ENCODE assay signal across 8 mouse cellular contexts in genomic region chr8:84039050-84039449, GRCm38 (mm10). TPM values are rescaled to one million over a fixed set of nuclear protein-coding genes. Genes with fewer than 3 reads are reported as not detected.
DNase-seq lines count a peak whose midpoint lies in the region; ATAC-seq and TF ChIP-seq lines count a peak whose summit lies in the region.

No protein-coding gene starts in this region.

- H3K27me3 ChIP-seq in kidney, embryonic 15.5 days = peaks cover 37% of the 10 kb centered on the region
- peaks cover 32% of the 10 kb centered on the region for H3K27me3 ChIP-seq in forebrain, embryonic 14.5 days (replicated peaks; ENCODE audit: control insufficient read depth, insufficient read depth, low read length)
- peaks cover 26% of the 10 kb centered on the region for H3K27me3 ChIP-seq in intestine, embryonic 15.5 days (replicated peaks)
- peaks cover 4% of the 10 kb centered on the region for H3K27me3 ChIP-seq in liver, adult 2 months (ENCODE audit: control insufficient read depth, insufficient read depth, low read length)
- peaks cover 16% of the 10 kb centered on the region for H3K27me3 ChIP-seq in neural tube, embryonic 14.5 days (ENCODE audit: control insufficient read depth, insufficient read depth, low read length)

- H3K9ac ChIP-seq in kidney, embryonic 15.5 days = no peak overlapping the region
- no peak overlapping the region for H3K9ac ChIP-seq in forebrain, embryonic 14.5 days (ENCODE audit: low read length)
- no peak overlapping the region for H3K9ac ChIP-seq in intestine, embryonic 15.5 days
- H3K9ac ChIP-seq in liver, adult 2 months (ENCODE audit: low read depth, low read length) = no peak overlapping the region
- no peak overlapping the region for H3K9ac ChIP-seq in neural tube, embryonic 14.5 days (replicated peaks; ENCODE audit: low read depth, low read length)

- no peak overlapping the region for H3K27ac ChIP-seq in kidney, embryonic 15.5 days
- no peak overlapping the region for H3K27ac ChIP-seq in forebrain, embryonic 14.5 days (ENCODE audit: low read depth, low read length)
- no peak overlapping the region for H3K27ac ChIP-seq in intestine, embryonic 15.5 days
- H3K27ac ChIP-seq in liver, adult 2 months (replicated peaks; ENCODE audit: insufficient read depth, low read depth, low read length) = no peak overlapping the region
- no peak overlapping the region for H3K27ac ChIP-seq in neural tube, embryonic 14.5 days (ENCODE audit: low read depth, low read length)

- ATAC-seq in kidney, embryonic 15.5 days (replicated peaks; ENCODE audit: low FRiP score) = no peak
- ATAC-seq in forebrain, embryonic 14.5 days = no peak
- ATAC-seq in intestine, embryonic 15.5 days = peak; percentile 37; the same call in 1 of the 2 replicates
- ATAC-seq in neural tube, embryonic 14.5 days (ENCODE audit: low read depth) = peak; percentile 33; the same call in 1 of the 2 replicates

- no peak for TF ChIP-seq POLR2A in liver, adult 2 months (IDR thresholded peaks at IDR 0.05; ENCODE audit: extremely low read depth, insufficient read depth, low read length)

- peak; percentile 73 for TF ChIP-seq CTCF in liver, adult 2 months (IDR thresholded peaks at IDR 0.05; ENCODE audit: low read depth, low read length)

- no peaks in the 10 kb centered on the region for H3K79me2 ChIP-seq in liver, adult 2 months (ENCODE audit: control insufficient read depth, insufficient read depth, low read length)

- DNase-seq in kidney, adult 18-20 months = peak; percentile 78
- DNase-seq in c-Kit-positive CD71-positive TER-119-negative erythroid progenitor cells, embryonic 14.5 days (ENCODE audit: low read depth) = peak; percentile 59
- peak; percentile 86 for DNase-seq in forebrain, embryonic 14.5 days (ENCODE audit: low spot score)
- peak; percentile 37 for DNase-seq in liver, adult 2 months (ENCODE audit: extremely low read depth, low read depth, low spot score)
- peak; percentile 84 for DNase-seq in testis, postnatal 10 days (ENCODE audit: low spot score)

- no peaks in the 10 kb centered on the region for H3K36me3 ChIP-seq in kidney, embryonic 15.5 days
- no peaks in the 10 kb centered on the region for H3K36me3 ChIP-seq in forebrain, embryonic 14.5 days (ENCODE audit: control insufficient read depth, insufficient read depth, low read length)
- H3K36me3 ChIP-seq in intestine, embryonic 15.5 days = no peaks in the 10 kb centered on the region
- H3K36me3 ChIP-seq in liver, adult 2 months (ENCODE audit: control insufficient read depth, insufficient read depth, low read length) = no peaks in the 10 kb centered on the region
- no peaks in the 10 kb centered on the region for H3K36me3 ChIP-seq in neural tube, embryonic 14.5 days (ENCODE audit: control insufficient read depth, insufficient read depth, low read length)

- no peaks in the 10 kb centered on the region for H3K9me3 ChIP-seq in kidney, embryonic 15.5 days (replicated peaks)
- no peaks in the 10 kb centered on the region for H3K9me3 ChIP-seq in forebrain, embryonic 14.5 days (replicated peaks; ENCODE audit: control insufficient read depth, low read length)
- no peaks in the 10 kb centered on the region for H3K9me3 ChIP-seq in intestine, embryonic 15.5 days
- no peaks in the 10 kb centered on the region for H3K9me3 ChIP-seq in neural tube, embryonic 14.5 days (ENCODE audit: control insufficient read depth, low read length)

- no peak overlapping the region for H3K4me2 ChIP-seq in kidney, embryonic 15.5 days
- H3K4me2 ChIP-seq in forebrain, embryonic 14.5 days (ENCODE audit: low read length) = no peak overlapping the region
- no peak overlapping the region for H3K4me2 ChIP-seq in intestine, embryonic 15.5 days (replicated peaks)
- no peak overlapping the region for H3K4me2 ChIP-seq in neural tube, embryonic 14.5 days (ENCODE audit: low read depth, low read length)

- 3% methylated on average over 5 of the region's 5 CpGs for WGBS in kidney, embryonic 15.5 days
- 4% methylated on average over 5 of the region's 5 CpGs for WGBS in forebrain, embryonic 14.5 days
- 6% methylated on average over 5 of the region's 5 CpGs for WGBS in intestine, embryonic 15.5 days
- WGBS in liver, adult 2 months = 8% methylated on average over 5 of the region's 5 CpGs
- 11% methylated on average over 5 of the region's 5 CpGs for WGBS in neural tube, embryonic 14.5 days

- H3K4me1 ChIP-seq in kidney, embryonic 15.5 days = peaks cover 27% of the 10 kb centered on the region
- peaks cover 5% of the 10 kb centered on the region; the same call in 1 of the 2 replicates for H3K4me1 ChIP-seq in forebrain, embryonic 14.5 days (ENCODE audit: control insufficient read depth, insufficient read depth, low read length)
- H3K4me1 ChIP-seq in intestine, embryonic 15.5 days (replicated peaks) = peaks cover 5% of the 10 kb centered on the region; the same call in 1 of the 2 replicates
- H3K4me1 ChIP-seq in liver, adult 2 months (ENCODE audit: control insufficient read depth, insufficient read depth, low read length) = no peaks in the 10 kb centered on the region
- no peaks in the 10 kb centered on the region for H3K4me1 ChIP-seq in neural tube, embryonic 14.5 days (ENCODE audit: control insufficient read depth, insufficient read depth, low read length)

- H3K4me3 ChIP-seq in kidney, embryonic 15.5 days (replicated peaks) = no peak overlapping the region
- no peak overlapping the region for H3K4me3 ChIP-seq in forebrain, embryonic 14.5 days (ENCODE audit: low read depth, low read length)
- no peak overlapping the region for H3K4me3 ChIP-seq in intestine, embryonic 15.5 days (replicated peaks)
- no peak overlapping the region for H3K4me3 ChIP-seq in liver, adult 2 months (ENCODE audit: insufficient read depth, low read depth, low read length)
- no peak overlapping the region for H3K4me3 ChIP-seq in neural tube, embryonic 14.5 days (ENCODE audit: low read depth, low read length)

RNA-seq across cellular contexts. Expression of gene Il27ra, which starts 3.3 kb away (rescaled TPM):
- polyA plus RNA-seq in kidney, embryonic 15.5 days (2015; fragmentation: Nextera tagmentation; extraction: Ambion mirVana) = 2.3 and 3.2 TPM in 2 replicates
- polyA plus RNA-seq in forebrain, embryonic 14.5 days (2014; fragmentation: Nextera tagmentation; extraction: Ambion mirVana) = 0.19 and 0.70 TPM in 2 replicates
- polyA plus RNA-seq in intestine, embryonic 15.5 days (2015; fragmentation: Nextera tagmentation; extraction: Ambion mirVana) = 1.3 and 1.5 TPM in 2 replicates
- 1.4 and 1.5 TPM in 2 replicates for total RNA-seq in liver, adult 2 months (2014; rRNA removed)
- 1.4 and 2.1 TPM in 2 replicates for polyA plus RNA-seq in liver, adult 2 months (2012; rRNA removed)
- 0.43 and 0.45 TPM in 2 replicates for polyA plus RNA-seq in neural tube, embryonic 14.5 days (2014; fragmentation: Nextera tagmentation; extraction: Ambion mirVana)

RNA-seq across cellular contexts. Expression of gene Rln3, which starts 5.8 kb away (rescaled TPM):
- polyA plus RNA-seq in kidney, embryonic 15.5 days (2015; fragmentation: Nextera tagmentation; extraction: Ambion mirVana) = not detected in 2 replicates
- not detected in 2 replicates for polyA plus RNA-seq in forebrain, embryonic 14.5 days (2014; fragmentation: Nextera tagmentation; extraction: Ambion mirVana)
- 0.28 and 0.31 TPM in 2 replicates for polyA plus RNA-seq in intestine, embryonic 15.5 days (2015; fragmentation: Nextera tagmentation; extraction: Ambion mirVana)
- total RNA-seq in liver, adult 2 months (2014; rRNA removed) = not detected in 2 replicates
- not detected in 2 replicates for polyA plus RNA-seq in liver, adult 2 months (2012; rRNA removed)
- polyA plus RNA-seq in neural tube, embryonic 14.5 days (2014; fragmentation: Nextera tagmentation; extraction: Ambion mirVana) = 0.82 and 0.91 TPM in 2 replicates

RNA-seq across cellular contexts. Expression of gene Palm3, which starts 17.8 kb away (rescaled TPM):
- 14.8 and 15.1 TPM in 2 replicates for polyA plus RNA-seq in kidney, embryonic 15.5 days (2015; fragmentation: Nextera tagmentation; extraction: Ambion mirVana)
- 0.33 and 0.53 TPM in 2 replicates for polyA plus RNA-seq in forebrain, embryonic 14.5 days (2014; fragmentation: Nextera tagmentation; extraction: Ambion mirVana)
- 8.9 and 9.4 TPM in 2 replicates for polyA plus RNA-seq in intestine, embryonic 15.5 days (2015; fragmentation: Nextera tagmentation; extraction: Ambion mirVana)
- total RNA-seq in liver, adult 2 months (2014; rRNA removed) = not detected in 2 replicates
- polyA plus RNA-seq in liver, adult 2 months (2012; rRNA removed) = not detected in 2 replicates
- polyA plus RNA-seq in neural tube, embryonic 14.5 days (2014; fragmentation: Nextera tagmentation; extraction: Ambion mirVana) = 5.1 and 5.2 TPM in 2 replicates

RNA-seq across cellular contexts. Expression of gene Gm10643, which starts 25.9 kb away (rescaled TPM):
- polyA plus RNA-seq in kidney, embryonic 15.5 days (2015; fragmentation: Nextera tagmentation; extraction: Ambion mirVana) = 1.2 and 1.6 TPM in 2 replicates
- polyA plus RNA-seq in forebrain, embryonic 14.5 days (2014; fragmentation: Nextera tagmentation; extraction: Ambion mirVana) = 1.3 and 1.5 TPM in 2 replicates
- polyA plus RNA-seq in intestine, embryonic 15.5 days (2015; fragmentation: Nextera tagmentation; extraction: Ambion mirVana) = 0.92 and 1.3 TPM in 2 replicates
- total RNA-seq in liver, adult 2 months (2014; rRNA removed) = 0.65 and 0.74 TPM in 2 replicates
- polyA plus RNA-seq in liver, adult 2 months (2012; rRNA removed) = 0.10 TPM in 1 of 2 replicates, not detected in the other
- 1.8 and 2.2 TPM in 2 replicates for polyA plus RNA-seq in neural tube, embryonic 14.5 days (2014; fragmentation: Nextera tagmentation; extraction: Ambion mirVana)

RNA-seq across cellular contexts. Expression of gene 2210011C24Rik, which starts 27.1 kb away (rescaled TPM):
- 7.4 and 9.1 TPM in 2 replicates for polyA plus RNA-seq in kidney, embryonic 15.5 days (2015; fragmentation: Nextera tagmentation; extraction: Ambion mirVana)
- not detected in 2 replicates for polyA plus RNA-seq in forebrain, embryonic 14.5 days (2014; fragmentation: Nextera tagmentation; extraction: Ambion mirVana)
- polyA plus RNA-seq in intestine, embryonic 15.5 days (2015; fragmentation: Nextera tagmentation; extraction: Ambion mirVana) = 1.5 and 1.6 TPM in 2 replicates
- total RNA-seq in liver, adult 2 months (2014; rRNA removed) = 0.20 and 0.28 TPM in 2 replicates
- polyA plus RNA-seq in liver, adult 2 months (2012; rRNA removed) = 0.21 and 0.34 TPM in 2 replicates
- 1.9 TPM in 1 of 2 replicates, not detected in the other for polyA plus RNA-seq in neural tube, embryonic 14.5 days (2014; fragmentation: Nextera tagmentation; extraction: Ambion mirVana)

Comparison
In these comparisons a context has a peak if more than half of its experiments do, and no peak if none do; other contexts are left out.
1. ATAC-seq: peak in intestine, embryonic 15.5 days (single experiment) and neural tube, embryonic 14.5 days (single experiment); none in kidney, embryonic 15.5 days (single experiment) and forebrain, embryonic 14.5 days (single experiment).
2. Peak in every context shown above with its lines, with median percentiles within 50 percentile points of each other: DNase-seq.